Comparison of ENCODE assay signal across 22 mouse cellular contexts in the genomic region with DNA sequence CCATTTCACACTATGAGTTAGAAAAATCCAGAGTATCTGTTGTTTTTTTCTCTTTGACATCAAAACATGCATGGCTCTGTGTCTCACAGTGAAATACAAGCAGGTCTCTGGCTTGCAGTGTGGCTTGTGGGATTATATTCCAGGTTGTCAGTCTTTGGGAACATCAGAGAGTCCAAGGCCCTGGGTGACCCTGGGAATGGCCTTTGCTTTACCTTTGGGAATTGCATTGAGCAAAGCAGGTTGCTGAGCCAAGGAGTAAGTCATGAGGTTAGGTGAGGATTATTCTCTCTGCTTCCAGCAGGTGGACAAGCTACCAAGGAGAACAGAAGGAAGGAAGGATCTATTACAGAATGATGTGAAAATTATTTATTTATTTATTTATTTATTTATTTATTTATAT.
DNase-seq lines count a peak whose midpoint lies in the region; ATAC-seq and TF ChIP-seq lines count a peak whose summit lies in the region.
"Had no signal": no experiment of that assay in that cellular context is flagged by ENCODE, and none has a peak within 500 bp of the region (broad histone marks: within the 10 kb centered on the region; RNA-seq: fewer than 3 reads in every experiment).

No protein-coding gene starts in this region.

- ATAC-seq in kidney, embryonic 16.5 days (ENCODE audit: low FRiP score, low TSS enrichment), result no peak
- no peak for ATAC-seq in lung, embryonic 14.5 days (ENCODE audit: insufficient read depth)
- ATAC-seq: hindbrain, postnatal 0 days; midbrain, embryonic 15.5 days had no signal

- no peak overlapping the region for H3K27ac ChIP-seq in kidney, embryonic 16.5 days (ENCODE audit: low read length)
- no peak overlapping the region for H3K27ac ChIP-seq in lung, embryonic 14.5 days (ENCODE audit: low read depth)
- H3K27ac ChIP-seq: embryonic facial prominence, embryonic 10.5 days; limb, embryonic 13.5 days; liver, embryonic 14.5 days; midbrain, embryonic 15.5 days; stomach, embryonic 15.5 days had no signal

- 0 out of 2 replicates have a peak, but pooled peaks cover 8% of the 10 kb centered on the region for H3K4me1 ChIP-seq in kidney, embryonic 16.5 days (ENCODE audit: insufficient read depth, low read length)
- H3K4me1 ChIP-seq in lung, embryonic 14.5 days (ENCODE audit: insufficient read depth), result no peaks in the 10 kb centered on the region
- H3K4me1 ChIP-seq: embryonic facial prominence, embryonic 10.5 days; limb, embryonic 13.5 days; midbrain, embryonic 15.5 days; stomach, embryonic 15.5 days had no signal

- DNase-seq in kidney, adult 11 months, result peak; percentile 31
- no peak for DNase-seq in lung, embryonic 14.5 days
- no peak for DNase-seq in lung, postnatal 36 days
- peak; percentile 34 for DNase-seq in kidney, postnatal 14 days
- DNase-seq in cerebellum, postnatal 25 days, result no peak
- DNase-seq in urinary bladder, adult 2 months (ENCODE audit: low spot score), result no peak
- DNase-seq: adrenal gland, postnatal 25 days; cerebellum, adult 18-20 months; heart, adult 18-20 months; heart, postnatal 4 days; layer of hippocampus, postnatal 36 days; lung, postnatal 14 days; right cerebral cortex, postnatal 25 days; thymus, adult 18-20 months had no signal

- TF ChIP-seq CTCF in lung, embryonic 14.5 days (IDR thresholded peaks at IDR 0.05; ENCODE audit: low read depth), result 0 out of 2 replicates have a peak, but pooled peaks have one; percentile 1

- no peak overlapping the region for H3K4me2 ChIP-seq in kidney, embryonic 16.5 days (replicated peaks; ENCODE audit: low read depth, low read length)
- no peak overlapping the region for H3K4me2 ChIP-seq in lung, embryonic 14.5 days
- H3K4me2 ChIP-seq: limb, embryonic 13.5 days; midbrain, embryonic 15.5 days; stomach, embryonic 15.5 days had no signal

- H3K4me3 ChIP-seq in kidney, embryonic 16.5 days (ENCODE audit: low read length), result no peak overlapping the region
- no peak overlapping the region for H3K4me3 ChIP-seq in lung, embryonic 14.5 days (ENCODE audit: low read depth, low read length)
- H3K4me3 ChIP-seq: embryonic facial prominence, embryonic 10.5 days; limb, embryonic 13.5 days; megakaryocyte, embryonic 14.5 days; midbrain, embryonic 15.5 days; stomach, embryonic 15.5 days had no signal

- H3K27me3 ChIP-seq in kidney, embryonic 16.5 days (ENCODE audit: insufficient read depth, low read length), result no peaks in the 10 kb centered on the region
- H3K27me3 ChIP-seq in lung, embryonic 14.5 days (ENCODE audit: insufficient read depth, low read length), result no peaks in the 10 kb centered on the region
- H3K27me3 ChIP-seq: limb, embryonic 13.5 days; midbrain, embryonic 15.5 days; stomach, embryonic 15.5 days had no signal

- no peaks in the 10 kb centered on the region for H3K9me3 ChIP-seq in kidney, embryonic 16.5 days (ENCODE audit: low read length)
- H3K9me3 ChIP-seq in lung, embryonic 14.5 days (ENCODE audit: low read depth, low read length), result no peaks in the 10 kb centered on the region
- H3K9me3 ChIP-seq: embryonic facial prominence, embryonic 10.5 days; limb, embryonic 13.5 days; megakaryocyte, embryonic 14.5 days; midbrain, embryonic 15.5 days; stomach, embryonic 15.5 days had no signal

- H3K9ac ChIP-seq in kidney, embryonic 16.5 days (replicated peaks; ENCODE audit: low read length), result no peak overlapping the region
- no peak overlapping the region for H3K9ac ChIP-seq in lung, embryonic 14.5 days
- H3K9ac ChIP-seq: limb, embryonic 13.5 days; liver, embryonic 14.5 days; midbrain, embryonic 15.5 days; stomach, embryonic 15.5 days had no signal

- H3K36me3 ChIP-seq in kidney, embryonic 16.5 days (ENCODE audit: insufficient read depth, low read length), result no peaks in the 10 kb centered on the region
- H3K36me3 ChIP-seq in lung, embryonic 14.5 days (ENCODE audit: insufficient read depth), result no peaks in the 10 kb centered on the region
- H3K36me3 ChIP-seq: embryonic facial prominence, embryonic 10.5 days; limb, embryonic 13.5 days; midbrain, embryonic 15.5 days; stomach, embryonic 15.5 days had no signal

Comparison
In these comparisons a context has a peak if more than half of its experiments do, and no peak if none do; other contexts are left out.
1. DNase-seq: peak in kidney, adult 11 months (single experiment) and kidney, postnatal 14 days (single experiment); none in lung, embryonic 14.5 days (single experiment), lung, postnatal 36 days (single experiment), cerebellum, postnatal 25 days (0 of 2) and urinary bladder, adult 2 months (single experiment).